Mouse (Mus musculus) megakaryocyte-erythroid progenitor cell, adult 5-6 weeks (primary cell): ENCODE data around the gene Spata5. TPM values are rescaled to one million over a fixed set of nuclear protein-coding genes. Genes with fewer than 3 reads are reported as not detected.

ENCODE experiments used
- ATAC-seq: replicated peaks from 2 replicates; pipeline ENCODE4 v1.8.0; 2016; ENCODE audit warnings: mild to moderate bottlenecking, inconsistent platforms; ENCODE audit not compliant: severe bottlenecking, poor library complexity, low FRiP score, low TSS enrichment
- total RNA-seq, 2 experiments: library from RNA; stranded (forward) in 1 of 2; stranded (reverse) in 1 of 2; fragments of 200-1000, 215-1000 nt in 1 of 2; fragments of >200 nt in 1 of 2; fragmentation: Nextera tagmentation in 1 of 2; gene quantifications; 2 replicates each; pipeline ENCODE4 v1.2.3; 2014 to 2017

The Spata5 gene
- total RNA-seq, 2 experiments from 2014 or later = 66.4 to 151 TPM

GRCm38 (mm10) chr3:37418961-37419457 is 687 bp upstream of the Spata5 start:
- ATAC-seq = peak; percentile 36

GRCm38 (mm10) chr3:37420072-37420471 is 376 bp downstream of the Spata5 start, which contains the start of gene Nudt6:
TSS of gene Nudt6 (minus strand) at chr3:37420211.
- peak; percentile 70 for ATAC-seq

DNA sequence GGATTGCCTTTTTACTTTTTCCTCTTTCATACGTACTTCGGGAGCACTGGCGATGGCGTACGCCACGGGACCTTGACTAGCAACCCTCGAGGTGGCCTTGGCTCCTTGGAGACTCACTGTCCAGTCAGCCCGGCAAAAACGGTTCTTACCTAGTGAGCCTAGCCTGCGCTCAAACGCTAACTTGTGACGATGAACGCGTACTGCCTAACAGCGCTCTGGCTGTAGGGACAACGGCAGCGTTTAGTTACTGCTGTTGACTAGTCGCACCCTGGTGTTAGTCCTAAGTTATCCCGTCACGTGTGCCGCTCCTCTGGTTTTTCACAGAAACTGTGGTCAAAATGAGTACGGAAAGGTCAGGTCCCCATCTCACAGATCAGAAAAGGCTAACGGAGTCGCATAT is 945 bp downstream of the Spata5 start:
- no peak for ATAC-seq

GRCm38 (mm10) chr3:37421179-37421578 is 1.5 kb downstream of the Spata5 start:
- no peak for ATAC-seq

- ATAC-seq = no peak
Observed at GRCm38 (mm10) chr3:37426069-37426468, 6.4 kb downstream of the Spata5 start.

DNA sequence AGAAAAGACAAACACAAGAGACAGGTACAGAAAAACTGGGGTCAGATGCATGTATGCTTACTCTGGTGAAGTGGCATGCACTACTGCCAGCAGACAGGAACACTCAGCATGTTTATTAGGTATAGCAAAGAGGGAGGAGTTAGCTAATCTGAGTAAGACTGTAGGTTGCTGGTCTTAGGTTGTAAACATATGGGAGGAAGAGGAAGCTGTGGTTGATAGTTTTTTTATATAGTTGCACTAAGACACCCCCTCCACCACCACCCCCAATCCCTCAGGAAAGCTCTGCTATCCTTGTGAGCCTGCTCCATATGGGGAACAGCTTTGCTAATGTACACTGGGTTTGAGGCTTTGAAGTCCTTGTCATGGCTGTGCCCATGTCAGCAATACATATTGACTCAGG is 10.7 kb downstream of the Spata5 start:
- no peak for ATAC-seq

GRCm38 (mm10) chr3:37439770-37440169 is 20.1 kb downstream of the Spata5 start:
- no peak for ATAC-seq

DNA sequence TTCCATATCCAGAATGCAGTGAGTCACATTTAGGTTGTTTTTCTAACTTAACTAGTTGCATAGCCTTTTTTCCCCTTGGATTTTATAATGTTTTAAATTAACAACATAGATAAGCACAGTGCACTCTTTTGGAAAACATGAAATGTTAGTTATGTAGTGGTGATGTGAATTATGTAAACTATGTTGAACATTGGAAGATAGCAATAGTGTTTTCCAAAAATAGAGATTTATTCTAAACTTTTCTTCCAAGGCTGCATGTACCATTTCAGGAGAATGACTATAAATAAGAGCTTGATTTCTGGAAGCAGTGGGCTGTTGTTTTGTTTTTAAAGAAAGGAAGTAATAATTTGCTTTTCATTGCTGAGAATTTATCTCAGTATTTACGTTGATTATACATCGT is 23.7 kb downstream of the Spata5 start:
- ATAC-seq = no peak

DNA sequence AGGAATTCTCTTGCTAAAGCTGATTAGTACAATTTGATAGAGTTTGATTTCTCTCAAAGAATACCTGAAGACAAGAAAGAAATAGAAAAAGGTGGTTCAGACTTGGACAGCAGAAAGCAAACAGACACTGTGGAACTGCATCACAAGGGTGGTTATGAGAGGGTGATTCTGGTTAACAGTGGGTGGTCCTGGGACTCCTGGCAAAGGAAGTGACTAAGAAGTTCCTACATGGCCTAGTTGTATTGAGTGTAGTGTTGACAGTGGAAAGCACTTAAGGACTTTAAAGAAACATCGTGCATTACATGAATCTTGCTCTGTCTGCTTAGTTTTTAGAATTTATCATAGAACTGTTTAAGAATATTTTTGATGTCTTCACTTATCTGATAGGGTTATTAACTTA is 36.3 kb downstream of the Spata5 start:
- no peak for ATAC-seq

- ATAC-seq = peak; percentile 45; the same call in 1 of the 2 replicates
Observed at GRCm38 (mm10) chr3:37468170-37468569, 48.5 kb downstream of the Spata5 start.

- peak; percentile 59 for ATAC-seq
Observed at GRCm38 (mm10) chr3:37469353-37469752, 49.7 kb downstream of the Spata5 start.

GRCm38 (mm10) chr3:37470867-37471266 is 51.2 kb downstream of the Spata5 start:
- no peak for ATAC-seq

DNA sequence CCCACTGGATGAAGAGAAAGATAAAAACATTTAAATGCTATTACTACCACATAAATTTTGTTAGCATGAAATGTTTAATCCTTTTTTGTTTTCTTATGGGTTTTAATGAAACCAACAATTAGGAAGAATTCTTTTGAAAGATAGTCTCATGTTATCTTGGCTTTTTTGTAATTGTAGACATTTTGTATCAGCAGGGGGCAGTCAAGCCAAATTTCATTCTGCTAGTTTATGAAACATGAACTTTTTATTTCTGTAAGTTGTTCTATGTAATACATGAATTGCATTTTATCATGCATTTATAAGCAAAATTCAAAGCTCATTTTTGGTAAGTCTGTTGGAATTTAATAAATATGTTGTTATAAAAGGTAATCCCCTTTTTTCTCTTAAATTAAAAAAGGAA is 52.8 kb downstream of the Spata5 start:
- ATAC-seq = no peak

DNA sequence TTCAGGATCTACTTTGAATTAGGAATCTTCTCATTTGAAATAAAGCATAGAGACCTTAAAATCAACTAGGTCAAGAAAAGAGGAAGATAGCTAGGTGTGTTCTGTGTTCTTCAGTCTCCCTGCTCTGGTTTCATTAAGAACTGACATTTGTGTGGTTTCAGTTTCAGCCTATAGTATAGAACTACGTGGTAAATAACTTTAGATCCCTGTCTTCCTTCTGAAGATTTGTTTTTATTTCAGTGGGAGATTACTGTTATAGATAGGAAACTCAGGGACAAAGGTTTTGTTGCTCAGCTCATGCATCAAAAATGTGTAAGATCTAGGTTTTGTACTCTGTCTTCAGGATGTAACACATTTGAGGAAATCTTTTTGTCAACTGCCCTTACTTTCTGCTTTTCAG is 56.8 kb downstream of the Spata5 start:
- ATAC-seq = no peak

GRCm38 (mm10) chr3:37477438-37478188 is 57.9 kb downstream of the Spata5 start:
- no peak for ATAC-seq

DNA sequence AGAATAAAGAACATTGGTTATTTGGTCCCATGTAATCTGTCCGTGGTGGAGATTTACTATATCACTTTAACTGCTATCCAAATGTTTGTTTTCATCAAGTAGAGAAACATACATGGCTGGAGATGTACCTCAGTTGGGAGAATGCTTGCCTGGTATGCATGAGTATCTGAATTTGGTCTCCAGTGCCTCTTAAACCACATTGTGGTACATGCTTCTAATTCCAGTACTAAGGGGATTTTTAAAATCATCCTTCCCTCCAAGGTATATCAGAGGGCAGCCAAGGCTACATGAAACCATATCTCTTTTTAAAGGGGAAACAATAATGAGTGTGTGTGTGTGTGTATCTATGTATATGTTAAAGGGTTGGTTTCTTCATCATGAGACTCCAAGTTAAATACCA is 60.1 kb downstream of the Spata5 start:
- no peak for ATAC-seq

DNA sequence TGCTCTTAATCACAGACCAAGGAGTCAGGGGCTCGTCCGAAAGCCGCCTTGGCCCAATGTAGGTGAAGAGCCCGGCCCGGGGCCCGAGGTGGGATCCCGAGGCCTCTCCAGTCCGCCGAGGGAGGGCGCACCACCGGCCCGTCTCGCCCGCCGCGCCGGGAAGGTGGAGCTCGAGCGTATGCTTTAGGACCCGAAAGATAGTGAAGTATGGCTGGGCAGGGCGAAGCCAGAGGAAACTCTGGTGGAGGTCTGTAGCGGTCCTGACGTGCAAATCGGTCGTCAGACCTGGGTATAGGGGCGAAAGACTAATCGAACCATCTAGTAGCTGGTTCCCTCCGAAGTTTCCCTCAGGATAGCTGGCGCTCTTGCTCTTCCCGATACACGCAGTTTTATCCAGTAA is 61.6 kb downstream of the Spata5 start:
- ATAC-seq = no peak

GRCm38 (mm10) chr3:37482720-37483119 is 63.0 kb downstream of the Spata5 start:
- peak; percentile 81 for ATAC-seq

DNA sequence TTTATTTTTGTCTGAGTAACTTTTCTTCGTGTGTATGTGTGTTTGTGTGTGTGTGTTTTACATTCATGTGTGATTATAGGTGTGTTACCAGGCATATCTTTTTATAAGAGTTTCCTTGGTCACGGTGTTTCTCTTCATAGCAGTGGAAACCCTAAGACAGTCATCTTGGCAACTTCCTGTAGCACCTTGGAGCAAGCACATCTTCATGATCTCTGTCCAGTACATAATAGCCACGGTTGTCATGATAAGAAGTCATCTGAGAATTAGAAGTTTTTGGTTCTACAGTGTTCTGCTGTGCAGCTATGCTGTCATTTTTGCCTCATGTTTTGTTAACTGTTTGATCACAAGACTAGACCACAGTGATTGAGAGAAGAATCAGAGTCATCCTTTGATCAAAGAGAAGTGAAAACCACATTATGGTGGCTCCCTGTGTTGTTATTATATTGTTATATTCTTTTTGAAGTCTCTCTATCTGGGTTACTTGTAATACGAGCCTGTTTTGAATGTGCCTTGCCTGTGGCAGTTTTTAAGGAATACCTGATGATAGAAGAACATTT is 64.1 kb downstream of the Spata5 start:
- no peak for ATAC-seq

DNA sequence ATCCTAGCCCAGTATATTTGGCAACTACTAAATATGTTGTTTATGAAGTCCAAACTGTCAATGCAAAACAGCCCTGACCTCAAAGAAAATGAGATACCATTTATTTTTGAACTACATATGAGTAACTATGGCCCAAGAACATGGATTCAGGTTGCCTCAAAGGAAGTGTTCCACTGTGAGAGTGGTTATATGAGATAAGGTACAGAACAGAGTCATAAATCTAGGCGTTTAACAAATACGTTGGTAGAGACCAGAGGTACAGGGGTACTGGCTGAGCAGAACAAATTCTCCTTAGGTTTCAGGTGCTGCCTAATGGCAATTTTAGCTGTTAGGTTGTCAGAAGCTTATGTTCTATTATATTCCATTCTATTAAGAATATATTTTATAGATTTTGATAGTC is 67.9 kb downstream of the Spata5 start:
- peak; percentile 62 for ATAC-seq

GRCm38 (mm10) chr3:37488173-37488572 is 68.5 kb downstream of the Spata5 start:
- ATAC-seq = peak; percentile 80
